Mouse (Mus musculus) forebrain, embryonic 16.5 days (tissue): ENCODE results near the gene Washc3. TPM values are rescaled to one million over a fixed set of nuclear protein-coding genes. Genes with fewer than 3 reads are reported as not detected.

Experiments
- ATAC-seq: fragments of 200-750 bp; cut with Nextera tagmentation; 2 replicates; pipeline ENCODE4 v1.8.0; 2017; ENCODE audit warnings: mild to moderate bottlenecking, moderate library complexity
- H3K27ac ChIP-seq: fragments of 300-500 bp; sonication (generic); 2 replicates; pipeline ENCODE4 v1.5.1; 2014; ENCODE audit warnings: low read length, control low read depth
- H3K27me3 ChIP-seq: fragments of 300-500 bp; sonication (generic); replicated peaks from 2 replicates; pipeline ENCODE4 v1.6.1; 2014; ENCODE audit warnings: low read length; ENCODE audit not compliant: control insufficient read depth, insufficient read depth
- H3K36me3 ChIP-seq: fragments of 300-500 bp; sonication (generic); 2 replicates; pipeline ENCODE4 v1.6.1; 2014; ENCODE audit not compliant: control insufficient read depth, insufficient read depth
- H3K4me1 ChIP-seq: fragments of 300-500 bp; sonication (generic); replicated peaks from 2 replicates; pipeline ENCODE4 v1.6.1; 2014; ENCODE audit warnings: low read length; ENCODE audit not compliant: control insufficient read depth, insufficient read depth
- H3K4me2 ChIP-seq: fragments of 300-500 bp; sonication (generic); 2 replicates; pipeline ENCODE4 v1.6.1; 2014; ENCODE audit warnings: mild to moderate bottlenecking, low read length, control low read depth
- H3K4me3 ChIP-seq: fragments of 300-500 bp; sonication (generic); replicated peaks from 2 replicates; pipeline ENCODE4 v1.5.1; 2014; ENCODE audit warnings: mild to moderate bottlenecking, low read length, control low read depth
- H3K9ac ChIP-seq: fragments of 300-500 bp; sonication (generic); replicated peaks from 2 replicates; pipeline ENCODE4 v1.6.1; 2014; ENCODE audit warnings: low read depth, low read length, control low read depth
- H3K9me3 ChIP-seq: fragments of 300-500 bp; sonication (generic); 2 replicates; pipeline ENCODE4 v1.6.1; 2016; ENCODE audit warnings: low read length; ENCODE audit not compliant: control insufficient read depth
- WGBS: fragments of 180-500 bp; shearing (Covaris S2); extraction: QIAGEN DNeasy Blood & Tissue Kit; methylation state at CpG from one replicate; pipeline ENCODE4 v1.1.7; 2014; 5-methylcytosine and 5-hydroxymethylcytosine counted together
- polyA plus RNA-seq: library from polyadenylated mRNA; unstranded; fragments of >200 nt; fragmentation: Nextera tagmentation; extraction: Ambion mirVana; gene quantifications from 2 replicates; pipeline ENCODE4 v1.2.1, GENCODE M21; 2015

Gene Washc3
- 38.7 and 43.4 TPM in 2 replicates for polyA plus RNA-seq

DNA sequence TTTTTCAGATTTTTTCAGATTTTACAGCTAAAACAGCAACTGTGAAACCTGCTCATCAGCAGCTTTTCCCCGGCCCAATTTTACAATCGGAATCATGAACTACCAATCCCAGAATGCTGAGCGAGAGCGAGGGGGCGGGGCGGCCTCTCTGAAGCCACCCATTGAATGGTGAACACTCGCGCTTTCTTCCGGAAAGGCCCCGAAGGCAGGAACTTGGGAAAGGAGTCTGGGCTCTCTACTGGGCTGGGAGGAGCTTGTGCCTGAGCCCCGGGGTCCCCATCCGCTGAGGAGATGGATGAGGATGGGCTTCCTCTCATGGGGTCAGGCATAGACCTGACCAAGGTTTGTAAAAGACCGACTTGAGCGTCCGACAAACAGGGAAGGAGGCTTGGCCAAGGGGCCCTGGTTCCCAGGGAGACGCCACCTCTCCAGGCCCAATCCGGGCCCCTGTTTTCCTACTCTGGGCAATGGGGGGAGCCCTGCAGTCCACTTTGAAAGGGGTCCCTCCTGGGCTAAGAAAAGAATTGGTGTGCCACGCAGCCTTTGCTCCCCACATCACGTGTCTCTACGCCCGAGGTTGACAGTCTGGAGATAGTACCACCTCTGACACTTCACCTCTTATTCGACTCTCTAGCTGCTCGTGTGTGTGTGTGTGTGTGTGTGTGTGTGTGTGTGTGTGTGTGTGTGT is at the start of gene Washc3:
Washc3 (plus strand) TSS at position 143 of the 688 bp plus-strand sequence.
- Histone ChIP-seq H3K4me2 (peak within 1 kb of the TSS; percentile 74), H3K4me3 (peak within 1 kb of the TSS; percentile 85), H3K27ac (peak within 1 kb of the TSS; percentile 88), H3K27me3 (no peaks in the 10 kb centered on the region), H3K9ac (peak within 1 kb of the TSS; percentile 94), H3K9me3 (no peaks in the 10 kb centered on the region), H3K36me3 (0 out of 2 replicates have a peak, but pooled peaks cover 2% of the 10 kb centered on the region), H3K4me1 (peaks cover 6% of the 10 kb centered on the region)
- peak; percentile 100 for ATAC-seq
- 2% methylated on average over 23 of the region's 23 CpGs for WGBS

DNA sequence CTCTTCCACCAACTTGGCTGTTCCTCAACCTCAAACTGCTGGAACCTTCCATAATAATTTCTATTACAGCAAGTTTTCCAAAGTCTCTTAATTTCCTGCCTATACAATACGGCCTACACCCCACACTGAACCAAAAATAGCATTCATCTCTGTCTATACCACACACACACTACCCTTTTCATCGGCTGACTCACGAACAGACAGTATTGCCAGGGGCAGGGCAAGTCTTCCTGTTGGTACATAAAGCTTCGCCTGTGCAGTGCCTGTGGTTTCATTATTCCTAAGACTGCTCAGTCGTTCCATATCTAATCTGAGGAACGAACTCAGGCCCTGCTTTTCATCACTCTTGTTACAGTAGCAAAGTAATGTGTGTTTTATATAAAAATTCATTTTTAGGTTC is 49.2 kb upstream of the Washc3 start:
- peaks cover 17% of the 10 kb centered on the region for H3K36me3 ChIP-seq
- ATAC-seq, result no peak
- no peaks in the 10 kb centered on the region for H3K9me3 ChIP-seq
- no peak overlapping the region for H3K9ac ChIP-seq
- H3K4me3 ChIP-seq, result no peak overlapping the region
- WGBS, result 92% methylated on average over 6 of the region's 6 CpGs
- peaks cover 4% of the 10 kb centered on the region; the same call in 1 of the 2 replicates for H3K4me1 ChIP-seq
- H3K4me2 ChIP-seq, result no peak overlapping the region
- no peak overlapping the region for H3K27ac ChIP-seq
- H3K27me3 ChIP-seq, result no peaks in the 10 kb centered on the region

DNA sequence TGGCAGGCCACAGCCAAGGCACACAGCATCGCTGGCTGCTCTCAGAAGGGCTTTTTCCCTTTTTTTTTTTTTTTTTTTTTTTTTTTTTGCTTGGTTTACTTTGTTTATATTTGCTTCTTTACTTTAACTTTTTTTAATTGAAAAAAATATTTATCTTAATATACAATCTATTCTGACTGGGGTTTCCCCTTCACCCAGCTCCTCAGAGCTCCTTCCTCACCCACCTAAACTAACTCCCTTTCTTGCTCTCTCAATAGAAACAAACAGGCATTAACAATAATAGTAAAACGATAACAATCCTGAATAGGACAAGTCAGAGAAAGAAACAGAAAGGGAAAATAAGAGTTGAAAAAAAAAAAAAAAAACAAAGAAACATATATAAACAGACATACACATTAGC is 38.8 kb upstream of the Washc3 start:
- no peaks in the 10 kb centered on the region for H3K9me3 ChIP-seq
- H3K27me3 ChIP-seq, result no peaks in the 10 kb centered on the region
- ATAC-seq, result no peak
- H3K36me3 ChIP-seq, result no peaks in the 10 kb centered on the region
- WGBS, result 86% methylated on average over 2 of the region's 2 CpGs
- H3K4me1 ChIP-seq, result no peaks in the 10 kb centered on the region
- no peak overlapping the region for H3K27ac ChIP-seq
- no peak overlapping the region for H3K4me3 ChIP-seq
- no peak overlapping the region for H3K4me2 ChIP-seq
- H3K9ac ChIP-seq, result no peak overlapping the region

DNA sequence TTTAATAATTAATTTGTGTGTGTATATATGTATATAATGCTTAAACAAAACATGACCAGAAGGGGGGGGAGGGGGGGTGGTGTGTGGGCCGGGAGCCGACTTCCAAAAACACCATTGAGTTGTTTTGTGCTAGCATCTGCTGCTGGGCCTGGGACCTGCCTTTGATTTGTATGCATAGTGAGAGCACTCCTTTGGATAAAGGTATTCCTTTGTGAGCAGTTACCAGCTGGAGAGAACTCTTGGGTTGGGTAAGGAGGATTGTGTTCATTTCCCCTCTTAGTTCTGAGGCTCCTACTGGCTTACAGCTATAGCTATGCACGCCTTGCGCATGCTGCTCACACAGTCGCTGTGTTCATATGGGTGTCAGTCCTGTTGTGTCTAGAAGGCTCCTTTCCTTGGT is 38.2 kb upstream of the Washc3 start:
- Histone ChIP-seq H3K27me3 (no peaks in the 10 kb centered on the region), H3K36me3 (no peaks in the 10 kb centered on the region), H3K4me2 (no peak overlapping the region), H3K4me1 (no peaks in the 10 kb centered on the region), H3K4me3 (no peak overlapping the region), H3K27ac (no peak overlapping the region), H3K9me3 (no peaks in the 10 kb centered on the region), H3K9ac (no peak overlapping the region)
- no peak for ATAC-seq
- WGBS, result 78% methylated on average over 5 of the region's 5 CpGs

DNA sequence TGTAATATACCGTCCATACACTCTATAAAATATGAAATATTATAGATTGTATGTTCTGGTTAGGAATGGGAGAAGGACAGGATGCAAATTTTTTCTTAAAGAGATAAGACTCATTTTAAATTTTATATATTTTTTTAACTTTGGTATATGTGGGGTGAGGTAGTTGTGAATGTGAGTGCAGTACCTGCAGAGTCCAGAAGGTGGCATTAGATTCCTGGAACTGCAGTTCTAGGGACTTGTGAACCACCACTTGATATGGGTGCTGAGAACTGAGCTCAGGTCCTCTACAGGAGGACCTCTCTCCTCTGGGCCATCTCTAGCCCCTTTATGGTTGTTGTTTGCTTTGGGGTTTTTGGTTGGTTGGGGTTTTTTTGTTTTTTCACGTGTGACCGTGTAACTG is 34.7 kb upstream of the Washc3 start:
- 80% methylated on average over 3 of the region's 3 CpGs for WGBS
- ATAC-seq, result no peak
- no peak overlapping the region for H3K4me3 ChIP-seq
- H3K4me1 ChIP-seq, result no peaks in the 10 kb centered on the region
- H3K27ac ChIP-seq, result no peak overlapping the region
- H3K27me3 ChIP-seq, result no peaks in the 10 kb centered on the region
- no peak overlapping the region for H3K9ac ChIP-seq
- no peak overlapping the region for H3K4me2 ChIP-seq
- H3K36me3 ChIP-seq, result no peaks in the 10 kb centered on the region
- no peaks in the 10 kb centered on the region for H3K9me3 ChIP-seq

DNA sequence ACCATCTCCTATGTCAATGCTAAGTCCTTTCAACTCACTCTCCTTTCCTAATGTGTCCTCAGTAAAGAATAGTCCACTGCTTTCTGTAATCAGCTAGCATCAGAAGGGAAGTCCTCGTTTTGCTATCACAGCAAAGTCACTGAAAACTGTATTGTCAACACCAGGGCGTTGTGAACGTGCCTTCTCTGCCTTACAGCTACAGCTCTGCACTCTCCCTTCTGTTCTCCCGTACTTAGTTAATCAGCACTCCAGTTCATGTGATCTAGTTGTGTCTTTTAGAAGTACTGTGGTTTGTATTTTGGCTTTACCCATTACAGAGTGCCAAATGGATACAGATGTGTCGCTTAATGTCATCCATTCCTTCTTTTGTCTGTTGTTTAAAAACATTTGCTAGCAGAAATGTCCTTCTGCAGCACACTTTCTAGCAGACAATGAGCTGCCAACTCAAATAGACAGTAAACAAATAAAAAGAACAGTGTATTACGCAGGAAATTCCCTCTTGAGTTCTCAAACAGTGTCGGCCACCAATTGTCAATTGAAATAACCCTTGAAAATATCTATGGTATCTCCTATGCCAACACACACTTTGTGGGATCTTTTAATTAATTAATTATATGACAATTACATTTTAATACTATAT is 33.3 kb upstream of the Washc3 start:
- no peak for ATAC-seq
- 81% methylated on average over 7 of the region's 7 CpGs for WGBS
- Histone ChIP-seq H3K4me1 (no peaks in the 10 kb centered on the region), H3K9me3 (no peaks in the 10 kb centered on the region), H3K4me3 (no peak overlapping the region), H3K27me3 (no peaks in the 10 kb centered on the region), H3K9ac (no peak overlapping the region), H3K4me2 (no peak overlapping the region), H3K27ac (no peak overlapping the region), H3K36me3 (no peaks in the 10 kb centered on the region)

DNA sequence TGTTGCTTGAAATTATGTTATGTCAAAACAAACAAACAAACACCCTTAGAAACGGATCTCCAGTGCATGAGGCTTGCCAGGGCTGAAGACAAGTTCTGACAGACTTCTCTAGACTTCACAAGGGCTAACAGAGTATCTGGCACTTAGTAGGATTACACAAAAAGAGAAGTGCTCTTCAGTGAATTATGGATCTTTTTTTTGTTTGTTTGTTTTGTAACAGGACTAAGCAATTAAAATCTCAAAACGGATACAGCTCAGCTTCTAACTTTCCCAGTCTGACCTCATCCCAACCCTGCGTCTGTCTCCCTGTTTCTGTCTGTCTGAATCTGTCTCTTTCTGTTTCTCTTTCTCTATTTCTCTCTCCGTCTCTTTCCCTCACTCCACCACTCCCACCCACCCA is 352 bp upstream of the Washc3 start:
- 16% methylated on average over 4 of the region's 4 CpGs for WGBS
- Histone ChIP-seq H3K9ac (no peak overlapping the region), H3K4me1 (peaks cover 6% of the 10 kb centered on the region), H3K4me2 (peak overlapping the region; percentile 74), H3K36me3 (0 out of 2 replicates have a peak, but pooled peaks cover 2% of the 10 kb centered on the region), H3K27me3 (no peaks in the 10 kb centered on the region), H3K27ac (no peak overlapping the region), H3K9me3 (no peaks in the 10 kb centered on the region), H3K4me3 (peak overlapping the region; percentile 85)
- peak; percentile 49 for ATAC-seq

DNA sequence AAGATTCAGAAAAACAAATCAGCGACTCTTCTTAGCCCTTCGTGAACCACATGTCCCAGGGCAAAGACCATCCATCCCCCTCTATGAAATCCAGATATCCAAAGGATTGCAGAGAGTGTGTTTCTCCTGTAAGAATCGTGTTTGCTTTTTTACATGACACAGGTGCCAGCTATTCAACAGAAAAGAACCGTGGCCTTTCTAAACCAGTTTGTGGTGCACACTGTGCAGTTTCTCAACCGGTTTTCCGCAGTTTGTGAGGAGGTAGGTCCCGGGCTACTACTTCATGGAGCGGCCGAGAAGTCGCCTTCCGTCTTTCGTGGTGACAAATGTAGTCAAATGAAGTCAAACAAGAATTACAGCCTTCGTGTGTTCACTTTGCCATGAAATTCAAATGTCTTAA is 757 bp downstream of the Washc3 start:
- Histone ChIP-seq H3K9me3 (no peaks in the 10 kb centered on the region), H3K27me3 (no peaks in the 10 kb centered on the region), H3K4me2 (peak overlapping the region; percentile 74), H3K4me3 (peak overlapping the region; percentile 85), H3K4me1 (peaks cover 6% of the 10 kb centered on the region), H3K36me3 (0 out of 2 replicates have a peak, but pooled peaks cover 2% of the 10 kb centered on the region), H3K9ac (peak overlapping the region; percentile 94), H3K27ac (no peak overlapping the region; the same call in 1 of the 2 replicates)
- 73% methylated on average over 13 of the region's 13 CpGs for WGBS
- no peak for ATAC-seq

DNA sequence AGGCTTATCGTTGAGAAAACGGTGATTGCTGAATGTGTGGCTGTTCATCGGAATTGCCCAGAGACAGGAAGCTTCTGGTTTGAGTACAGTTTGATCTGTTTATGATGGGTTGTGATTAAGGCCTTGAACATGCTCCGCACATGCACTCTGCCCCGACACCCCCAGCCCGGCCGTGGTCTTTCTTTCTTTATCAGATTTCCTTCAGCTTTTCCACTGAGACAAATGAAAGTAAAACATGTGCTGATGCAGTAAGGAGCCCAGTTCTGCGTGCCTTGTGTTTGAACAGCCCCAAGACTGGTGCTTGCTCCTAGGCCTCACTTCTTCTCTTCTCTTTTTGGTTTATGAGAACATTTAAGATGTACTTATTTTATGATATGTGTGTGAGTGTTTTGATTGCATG is 1.7 kb downstream of the Washc3 start:
- no peaks in the 10 kb centered on the region for H3K27me3 ChIP-seq
- H3K36me3 ChIP-seq, result 0 out of 2 replicates have a peak, but pooled peaks cover 2% of the 10 kb centered on the region
- no peak overlapping the region for H3K27ac ChIP-seq
- no peak overlapping the region for H3K4me2 ChIP-seq
- no peaks in the 10 kb centered on the region for H3K9me3 ChIP-seq
- 92% methylated on average over 8 of the region's 8 CpGs for WGBS
- H3K4me1 ChIP-seq, result peaks cover 6% of the 10 kb centered on the region
- ATAC-seq, result no peak
- H3K9ac ChIP-seq, result no peak overlapping the region
- H3K4me3 ChIP-seq, result no peak overlapping the region
